Mouse (Mus musculus): ENCODE data around the gene Ldlrad3. TPM values are rescaled to one million over a fixed set of nuclear protein-coding genes. Genes with fewer than 3 reads are reported as not detected.

The Ldlrad3 gene
- total RNA-seq, 2 experiments from 2014 or later = 8.9 to 9.9 TPM

- intact Hi-C loops (cut with DNase I) = no loop called here
- DNase-seq (ENCODE audit: low spot score in 2 of 2) = no peak
Observed at GRCm38 (mm10) chr2:102148093-102148492, 38.1 kb downstream of the Ldlrad3 start.

DNA sequence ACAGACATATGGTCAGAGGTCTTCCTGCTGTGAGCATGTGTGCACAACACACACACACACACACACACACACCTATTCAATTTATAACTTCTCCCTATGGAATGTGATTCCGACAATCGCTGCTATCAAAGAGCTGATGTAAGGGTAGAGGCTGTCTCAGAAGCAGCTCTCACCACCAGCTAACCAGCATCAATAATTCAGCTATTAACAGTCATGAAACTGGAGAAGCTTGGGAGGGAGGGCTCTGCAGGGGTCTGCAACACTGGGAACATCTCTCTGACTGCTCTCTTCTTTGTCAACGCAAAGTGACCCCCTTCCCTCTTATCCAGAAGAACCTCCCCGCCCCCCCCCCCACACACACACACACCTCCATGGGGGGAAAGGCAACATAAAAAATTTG lies 38.6 kb downstream of the Ldlrad3 start:
- intact Hi-C loops (cut with DNase I) = no loop called here
- no peak for DNase-seq (ENCODE audit: low spot score in 2 of 2)

DNA sequence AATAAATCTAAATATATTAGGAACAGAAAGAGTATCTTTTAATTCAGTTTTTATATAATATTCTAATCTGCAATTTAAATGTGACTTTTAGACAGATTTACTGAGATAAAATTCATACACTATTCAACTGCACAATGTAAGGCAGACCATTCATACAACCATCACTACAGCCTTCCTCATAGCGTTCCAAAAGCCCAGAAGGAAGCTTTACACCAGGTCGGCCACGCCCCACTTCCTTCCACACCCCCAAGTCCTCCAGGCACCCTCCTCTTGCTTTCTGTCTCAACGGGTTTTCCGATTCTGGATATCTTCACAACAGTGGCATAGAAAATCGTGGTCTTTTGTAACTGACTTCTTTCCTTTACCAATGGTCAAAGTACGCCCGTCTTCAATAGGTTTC lies 39.8 kb downstream of the Ldlrad3 start:
- DNase-seq (ENCODE audit: low spot score in 2 of 2) = no peak
- intact Hi-C loops (cut with DNase I) = no loop called here

- intact Hi-C loops (cut with DNase I) = no loop called here
- no peak for DNase-seq (ENCODE audit: low spot score in 2 of 2)
Observed at GRCm38 (mm10) chr2:102145036-102145435, 41.1 kb downstream of the Ldlrad3 start.

- DNase-seq (ENCODE audit: low spot score in 2 of 2) = no peak
- intact Hi-C loops (cut with DNase I) = no loop called here
Observed at GRCm38 (mm10) chr2:102144311-102144710, 41.9 kb downstream of the Ldlrad3 start.

DNA sequence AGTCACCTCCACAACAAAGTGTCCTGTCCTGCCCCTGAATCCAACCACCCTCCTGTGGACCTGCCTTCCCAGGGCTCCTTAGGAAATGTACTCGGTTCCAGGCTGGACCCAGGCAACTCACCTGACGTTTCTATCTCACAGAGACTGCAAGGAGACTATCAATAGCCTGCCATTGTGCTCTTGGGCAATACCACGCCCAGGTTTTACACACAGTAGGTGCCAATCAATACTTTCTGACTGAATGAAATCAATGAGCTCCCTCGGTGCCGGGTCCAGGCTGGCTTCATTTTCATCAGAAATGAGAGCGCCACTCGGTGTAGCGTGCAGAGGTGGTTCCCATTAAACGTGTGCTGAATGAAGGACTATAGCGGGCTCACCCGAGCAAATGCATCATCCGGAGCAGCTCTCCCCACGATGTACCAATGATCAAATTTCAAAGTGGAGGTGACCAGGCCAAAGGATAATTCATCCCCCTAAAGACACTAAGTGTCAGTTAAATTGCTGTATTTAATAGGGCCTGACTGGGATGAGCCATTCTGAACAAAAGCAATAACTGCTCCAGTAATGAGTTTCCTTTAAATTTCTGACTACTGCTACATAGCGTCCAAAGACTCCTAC lies 43.4 kb downstream of the Ldlrad3 start:
- DNase-seq (ENCODE audit: low spot score in 2 of 2) = no peak
- intact Hi-C loops (cut with DNase I) = no loop called here

GRCm38 (mm10) chr2:102142197-102142623 lies 44.0 kb downstream of the Ldlrad3 start:
- DNase-seq (ENCODE audit: low spot score in 2 of 2) = no peak
- intact Hi-C loops (cut with DNase I) = no loop called here

DNA sequence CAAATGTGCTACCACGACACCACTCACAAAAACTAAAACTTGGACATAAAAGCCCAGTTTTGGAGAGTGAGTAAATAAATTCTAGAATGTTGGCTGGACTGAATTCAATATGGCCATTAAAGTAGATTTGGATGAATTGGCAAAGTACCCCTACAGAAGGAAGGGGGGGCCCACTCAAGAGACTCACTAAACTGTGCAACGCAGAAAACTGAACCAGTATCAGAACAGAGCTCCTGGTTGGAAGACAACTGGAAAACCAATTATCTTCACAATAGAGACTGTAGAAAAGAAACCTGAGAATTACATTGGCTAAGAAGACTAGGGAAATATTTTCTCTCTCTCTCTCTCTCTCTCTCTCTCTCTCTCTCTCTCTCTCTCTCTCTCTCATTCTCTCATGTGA lies 45.0 kb downstream of the Ldlrad3 start:
- DNase-seq (ENCODE audit: low spot score in 2 of 2) = no peak
- intact Hi-C loops (cut with DNase I) = no loop called here

DNA sequence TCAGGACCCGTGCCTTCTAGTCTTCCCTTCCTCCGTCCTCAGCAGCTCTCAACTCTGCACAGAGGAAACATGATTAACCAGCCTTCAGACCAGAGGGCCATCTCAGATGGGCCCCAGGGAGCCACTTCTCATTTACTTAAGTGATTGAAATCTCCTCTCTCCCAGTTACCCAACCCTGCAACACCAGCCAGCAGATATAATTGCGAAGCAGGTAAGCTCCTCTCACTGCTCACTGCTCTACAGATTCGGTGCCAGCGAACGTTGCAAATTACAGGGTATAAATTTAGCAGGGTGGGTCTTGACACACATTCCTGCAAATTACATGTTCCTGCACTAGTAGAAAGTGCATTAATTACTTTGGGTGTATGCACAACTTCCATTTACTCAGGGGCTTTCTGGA lies 48.3 kb downstream of the Ldlrad3 start:
- intact Hi-C loops (cut with DNase I) = no loop called here
- DNase-seq (ENCODE audit: low spot score in 2 of 2) = no peak

DNA sequence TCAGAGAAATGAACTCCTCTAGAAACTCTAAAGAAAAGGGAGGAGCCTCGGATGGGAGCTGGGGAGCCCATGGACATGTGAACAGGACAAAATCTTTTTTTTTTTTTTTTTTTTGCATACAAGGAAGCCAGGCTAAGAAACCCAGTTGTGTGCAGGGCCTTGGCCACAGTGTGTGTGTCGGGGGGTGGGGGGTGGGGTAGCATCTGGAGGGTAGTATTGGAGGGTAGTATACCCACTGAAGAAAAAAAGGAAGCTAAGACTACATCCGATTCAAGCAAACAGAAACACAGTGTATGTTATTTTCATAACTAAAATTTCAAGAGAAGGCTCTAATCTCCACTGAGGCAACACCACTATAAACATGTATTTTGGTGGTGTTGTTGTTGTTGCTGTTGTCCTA lies 50.0 kb downstream of the Ldlrad3 start:
- DNase-seq (ENCODE audit: low spot score in 2 of 2) = no peak
- intact Hi-C loops (cut with DNase I) = no loop called here

DNA sequence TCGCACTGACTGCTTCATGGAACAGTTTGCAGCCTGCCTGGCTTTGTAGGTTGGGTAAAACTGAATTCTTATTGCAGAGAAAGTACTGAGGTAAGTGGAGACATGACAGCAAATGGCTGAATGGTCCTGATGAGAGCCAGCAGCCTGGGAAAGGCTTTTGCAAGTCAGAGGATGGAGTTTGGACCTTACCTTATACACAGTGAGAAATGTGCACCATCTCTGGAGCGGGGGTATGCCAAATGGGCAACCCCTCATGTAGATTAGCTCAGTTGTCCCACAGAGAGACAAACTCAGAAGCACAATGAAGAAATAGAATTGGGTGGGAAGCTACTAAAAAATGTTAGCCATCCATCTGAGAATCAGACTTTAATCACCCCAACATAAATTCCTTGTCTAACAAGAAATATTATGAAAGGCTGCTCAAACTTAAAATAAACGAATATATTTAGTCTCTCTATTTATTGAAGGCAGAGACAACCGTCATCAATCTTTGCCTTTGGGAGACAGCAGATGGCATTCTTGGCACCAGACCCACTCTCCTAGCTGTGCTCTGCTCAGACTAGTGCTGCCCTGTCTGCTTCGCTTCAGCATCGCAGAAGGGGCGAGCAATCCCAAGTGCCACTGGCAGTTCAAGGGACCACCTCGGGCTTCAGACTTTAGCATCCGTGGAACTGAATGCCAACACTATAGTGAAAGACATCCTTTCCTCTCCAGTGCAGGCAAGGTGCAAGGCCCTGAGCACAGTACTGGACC lies 51.5 kb downstream of the Ldlrad3 start:
- intact Hi-C loops (cut with DNase I) = loop anchor here (5.0 kb wide), 1 partner anchor 53 kb away; the partner anchor contains the start of gene Ldlrad3
- peak; percentile 77 to 79 for DNase-seq (ENCODE audit: low spot score in 2 of 2)

GRCm38 (mm10) chr2:102132945-102133558 lies 53.1 kb downstream of the Ldlrad3 start:
- DNase-seq (ENCODE audit: low spot score in 2 of 2) = no peak
- intact Hi-C loops (cut with DNase I) = loop anchor here (5.0 kb wide), 1 partner anchor 54 kb away; the partner anchor contains the start of gene Ldlrad3

- DNase-seq (ENCODE audit: low spot score in 2 of 2) = no peak
- intact Hi-C loops (cut with DNase I) = loop anchor here (5.0 kb wide), 1 partner anchor 57 kb away; the partner anchor contains the start of gene Ldlrad3
Observed at GRCm38 (mm10) chr2:102130198-102130845, 55.9 kb downstream of the Ldlrad3 start.

DNA sequence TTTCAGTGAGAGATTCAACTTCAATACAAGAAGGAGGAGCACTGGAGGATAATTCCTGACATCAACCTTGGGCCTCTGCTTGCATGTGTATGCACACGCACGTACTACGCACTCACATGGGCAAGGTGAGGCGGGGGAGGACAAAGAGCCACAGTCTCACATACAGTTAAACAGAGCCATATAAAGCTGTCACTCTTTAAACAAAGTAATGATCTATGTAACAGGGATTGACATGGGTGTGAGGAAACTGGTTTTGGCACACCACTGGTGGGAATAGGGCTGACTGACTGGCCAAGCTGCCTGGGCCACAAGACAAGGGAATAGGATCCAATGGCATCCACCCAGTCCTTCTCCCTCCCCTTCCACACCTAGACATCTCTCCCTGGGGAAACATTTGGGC lies 57.0 kb downstream of the Ldlrad3 start:
- intact Hi-C loops (cut with DNase I) = no loop called here
- DNase-seq (ENCODE audit: low spot score in 2 of 2) = no peak

DNA sequence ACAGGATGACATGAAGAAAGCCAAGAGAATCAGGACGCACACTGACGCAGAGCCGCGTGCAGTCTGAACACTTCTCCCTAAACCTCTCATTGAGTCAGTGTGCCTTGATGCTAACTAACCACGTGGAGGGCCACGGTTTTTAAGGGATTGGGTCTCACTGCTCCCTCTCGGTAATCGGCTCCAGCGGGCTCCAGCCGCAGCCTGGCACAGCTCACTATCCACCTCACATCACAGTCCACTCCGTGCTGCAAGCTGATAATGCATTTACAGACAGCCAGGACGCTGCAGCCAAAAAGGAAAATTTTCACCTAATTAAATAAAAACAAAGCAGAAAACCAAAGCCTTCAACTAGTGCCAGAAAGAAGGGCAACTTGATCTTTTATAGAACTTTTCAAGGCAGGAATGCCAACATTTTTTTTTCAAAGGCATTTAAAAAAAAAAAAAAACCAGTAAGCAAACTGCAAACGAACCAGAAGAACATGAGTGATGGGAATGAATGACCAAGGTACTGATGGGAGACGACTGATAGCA lies 57.6 kb downstream of the Ldlrad3 start:
- DNase-seq (ENCODE audit: low spot score in 2 of 2) = no peak
- intact Hi-C loops (cut with DNase I) = no loop called here

- intact Hi-C loops (cut with DNase I) = no loop called here
- DNase-seq (ENCODE audit: low spot score in 2 of 2) = no peak
Observed at GRCm38 (mm10) chr2:102127791-102128387, 58.3 kb downstream of the Ldlrad3 start.

DNA sequence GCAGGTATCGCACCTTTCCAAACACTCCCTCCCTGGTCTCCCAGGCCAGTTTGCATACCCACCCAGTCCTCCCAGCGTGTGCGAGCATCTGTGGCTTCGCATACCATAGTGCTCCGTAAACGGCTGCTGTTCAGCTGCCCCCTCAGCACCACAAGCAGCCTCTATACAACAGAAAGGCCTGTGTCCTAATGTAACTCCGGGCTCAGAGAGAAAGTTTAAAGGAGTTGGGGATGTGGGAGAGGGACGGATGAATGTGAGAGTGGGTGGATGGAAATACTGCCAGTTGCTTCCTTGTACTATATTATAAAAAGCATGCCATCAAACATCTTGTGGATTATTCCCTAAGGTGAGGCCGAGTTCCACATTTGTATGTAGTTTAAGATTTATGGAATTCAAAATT lies 59.0 kb downstream of the Ldlrad3 start:
- intact Hi-C loops (cut with DNase I) = no loop called here
- no peak for DNase-seq (ENCODE audit: low spot score in 2 of 2)

- no peak for DNase-seq (ENCODE audit: low spot score in 2 of 2)
- intact Hi-C loops (cut with DNase I) = no loop called here
Observed at GRCm38 (mm10) chr2:102126076-102126475, 60.1 kb downstream of the Ldlrad3 start.

- no peak for DNase-seq (ENCODE audit: low spot score in 2 of 2)
- intact Hi-C loops (cut with DNase I) = no loop called here
Observed at GRCm38 (mm10) chr2:102125042-102125441, 61.1 kb downstream of the Ldlrad3 start.

DNA sequence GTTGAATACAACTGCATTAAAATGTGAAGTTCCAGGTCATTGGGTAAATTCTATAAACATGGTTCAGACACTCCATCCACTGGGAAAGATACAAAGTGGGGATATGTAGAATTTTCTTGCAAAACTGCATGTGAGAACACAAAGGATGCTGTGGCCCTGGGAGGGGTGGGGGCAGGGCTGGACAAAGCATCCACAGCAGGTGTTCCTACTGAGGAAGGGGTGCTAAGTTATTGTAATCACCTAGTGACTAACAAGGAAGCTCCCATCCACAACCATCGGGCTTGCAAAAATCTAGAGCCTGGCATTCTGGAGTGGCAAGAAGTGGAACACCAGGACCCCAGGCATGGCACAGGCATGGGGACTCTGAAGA lies 64.1 kb downstream of the Ldlrad3 start:
- no peak for DNase-seq (ENCODE audit: low spot score in 2 of 2)
- intact Hi-C loops (cut with DNase I) = no loop called here

All from left cerebral cortex, postnatal 36 days (tissue).